Mouse (Mus musculus): ENCODE results near the gene Gm9046. TPM values are rescaled to one million over a fixed set of nuclear protein-coding genes. Genes with fewer than 3 reads are reported as not detected.
"Not testable (repeated sequence)": the region's sequence is repeated elsewhere in the genome, so short reads cannot be mapped to it uniquely, and the experiment has no call there.

Gene Gm9046
- total and polyA plus RNA-seq, 2 experiments from 2014 or later: not detected

DNA sequence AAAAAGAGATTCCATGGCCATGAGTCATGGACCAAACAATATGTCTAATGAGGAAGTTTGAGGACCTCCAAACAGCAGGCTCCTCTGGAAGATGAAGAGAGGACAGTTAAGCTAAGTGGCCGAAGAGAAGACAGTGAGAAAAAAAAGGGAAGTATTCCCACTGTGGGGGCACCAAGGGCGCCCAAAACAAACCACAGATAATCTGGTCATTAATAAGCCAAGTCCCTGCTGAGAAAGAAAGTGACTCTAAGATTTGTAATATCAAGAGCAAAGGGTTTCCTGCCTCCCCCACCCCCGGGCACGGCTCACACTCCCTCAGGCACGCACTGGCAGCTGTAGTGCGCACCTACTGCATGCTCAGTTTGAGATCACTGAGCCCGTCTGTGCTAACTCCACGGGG is 24.0 kb downstream of the Gm9046 start:
- H3K9ac ChIP-seq (replicated peaks; ENCODE audit: low read length, poor library complexity, severe bottlenecking): no peak overlapping the region
- H3K27ac ChIP-seq (ENCODE audit: low read depth, low read length): no peak overlapping the region
- H3K4me3 ChIP-seq (ENCODE audit: low read depth, low read length): no peak overlapping the region
- TF ChIP-seq CTCF (IDR thresholded peaks at IDR 0.05): no peak
- DNase-seq (ENCODE audit: low spot score): no peak
- H3K27me3 ChIP-seq (ENCODE audit: insufficient read depth, low read length): no peaks in the 10 kb centered on the region
- no peaks in the 10 kb centered on the region for H3K36me3 ChIP-seq (ENCODE audit: insufficient read depth, low read length)
- H3K4me2 ChIP-seq (ENCODE audit: low read depth, low read length, poor library complexity, severe bottlenecking): no peak overlapping the region
- 84% methylated on average over 8 of the region's 8 CpGs for WGBS
- H3K4me1 ChIP-seq (ENCODE audit: insufficient read depth, low read length): no peaks in the 10 kb centered on the region
- H3K9me3 ChIP-seq (ENCODE audit: low read length): no peaks in the 10 kb centered on the region
- ATAC-seq (ENCODE audit: low FRiP score): no peak

DNA sequence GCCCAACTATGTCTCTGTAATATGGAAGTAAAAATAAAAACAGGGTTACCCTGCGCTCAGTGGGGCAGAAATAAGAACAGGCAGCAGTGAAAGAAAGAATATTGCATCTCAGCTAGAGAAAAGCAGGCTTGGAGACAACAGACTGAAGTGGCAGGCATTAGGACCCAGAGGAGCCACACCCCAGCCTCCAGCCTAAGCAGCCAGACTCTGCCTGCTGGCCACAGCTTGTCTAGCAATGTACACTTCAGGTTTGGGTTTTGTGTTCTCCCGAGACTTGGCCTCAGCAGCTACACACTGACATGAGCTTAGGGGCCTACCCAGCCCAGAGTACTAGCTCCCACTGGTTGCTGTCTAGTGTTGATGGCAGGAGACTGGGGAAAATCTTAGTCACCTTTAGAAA is 40.9 kb downstream of the Gm9046 start:
- not testable (repeated sequence) for DNase-seq (ENCODE audit: low spot score); H3K4me2 ChIP-seq (ENCODE audit: low read depth, low read length, poor library complexity, severe bottlenecking); H3K36me3 ChIP-seq (ENCODE audit: insufficient read depth, low read length); H3K4me1 ChIP-seq (ENCODE audit: insufficient read depth, low read length); ATAC-seq (ENCODE audit: low FRiP score); H3K4me3 ChIP-seq (ENCODE audit: low read depth, low read length); H3K9ac ChIP-seq (replicated peaks; ENCODE audit: low read length, poor library complexity, severe bottlenecking); H3K9me3 ChIP-seq (ENCODE audit: low read length); H3K27me3 ChIP-seq (ENCODE audit: insufficient read depth, low read length); H3K27ac ChIP-seq (ENCODE audit: low read depth, low read length)
- 57% methylated on average over 2 of the region's 2 CpGs for WGBS

GRCm38 (mm10) chr10:118294938-118295337 is 48.1 kb downstream of the Gm9046 start, which contains the start of gene Iltifb:
Gene Iltifb, minus strand, starts transcription at chr10:118295038.
- H3K27me3 ChIP-seq (ENCODE audit: insufficient read depth, low read length): no peaks in the 10 kb centered on the region
- no peaks in the 10 kb centered on the region for H3K9me3 ChIP-seq (ENCODE audit: low read length)
- no peaks in the 10 kb centered on the region for H3K36me3 ChIP-seq (ENCODE audit: insufficient read depth, low read length)
- ATAC-seq (ENCODE audit: low FRiP score) (no peak), DNase-seq (ENCODE audit: low spot score) (no peak)
- no peak for TF ChIP-seq CTCF (IDR thresholded peaks at IDR 0.05)
- 96% methylated on average over 6 of the region's 6 CpGs for WGBS
- no peaks in the 10 kb centered on the region for H3K4me1 ChIP-seq (ENCODE audit: insufficient read depth, low read length)
- no peak within 1 kb of the TSS for H3K27ac ChIP-seq (ENCODE audit: low read depth, low read length)
- no peak within 1 kb of the TSS for H3K4me3 ChIP-seq (ENCODE audit: low read depth, low read length)
- H3K9ac ChIP-seq (replicated peaks; ENCODE audit: low read length, poor library complexity, severe bottlenecking): no peak within 1 kb of the TSS
- no peak within 1 kb of the TSS for H3K4me2 ChIP-seq (ENCODE audit: low read depth, low read length, poor library complexity, severe bottlenecking)

Other genes with a start within 250 kb of the Gm9046 start
- 22.7 and 32.9 TPM in 2 replicates for gene Mdm1, start 201.4 kb downstream of the Gm9046 start, total RNA-seq (2014; rRNA removed)
- 15.8 and 19.1 TPM in 2 replicates for gene Mdm1, start 201.4 kb downstream of the Gm9046 start, polyA plus RNA-seq (2015; fragmentation: Nextera tagmentation; extraction: Ambion mirVana)
- not detected in 2 replicates for gene Il22, start 138.3 kb downstream of the Gm9046 start, total RNA-seq (2014; rRNA removed)
- gene Il22, start 138.3 kb downstream of the Gm9046 start, polyA plus RNA-seq (2015; fragmentation: Nextera tagmentation; extraction: Ambion mirVana): 0.71 and 0.72 TPM in 2 replicates
- gene Gm32717, start 102.5 kb downstream of the Gm9046 start, total RNA-seq (2014; rRNA removed): 0.11 and 0.24 TPM in 2 replicates
- 0.20 TPM in 1 of 2 replicates, not detected in the other for gene Gm32717, start 102.5 kb downstream of the Gm9046 start, polyA plus RNA-seq (2015; fragmentation: Nextera tagmentation; extraction: Ambion mirVana)
- gene Gm32802, start 84.6 kb downstream of the Gm9046 start, total RNA-seq (2014; rRNA removed): 0.11 and 0.24 TPM in 2 replicates
- gene Gm32802, start 84.6 kb downstream of the Gm9046 start, polyA plus RNA-seq (2015; fragmentation: Nextera tagmentation; extraction: Ambion mirVana): 0.20 TPM in 1 of 2 replicates, not detected in the other
- 1.4 and 1.7 TPM in 2 replicates for gene Iltifb, start 48.2 kb downstream of the Gm9046 start, total RNA-seq (2014; rRNA removed)
- gene Iltifb, start 48.2 kb downstream of the Gm9046 start, polyA plus RNA-seq (2015; fragmentation: Nextera tagmentation; extraction: Ambion mirVana): 2.1 and 2.9 TPM in 2 replicates
- not detected in 2 replicates for gene Gm9040, start 16.3 kb downstream of the Gm9046 start, total RNA-seq (2014; rRNA removed)
- 0.06 TPM in 1 of 2 replicates, not detected in the other for gene Gm9040, start 16.3 kb downstream of the Gm9046 start, polyA plus RNA-seq (2015; fragmentation: Nextera tagmentation; extraction: Ambion mirVana)
- not detected in 2 replicates for gene Gm9044, start 10.8 kb downstream of the Gm9046 start, total RNA-seq (2014; rRNA removed)
- 0.06 TPM in 1 of 2 replicates, not detected in the other for gene Gm9044, start 10.8 kb downstream of the Gm9046 start, polyA plus RNA-seq (2015; fragmentation: Nextera tagmentation; extraction: Ambion mirVana)
- gene Gm9045, start 5.4 kb downstream of the Gm9046 start, total RNA-seq (2014; rRNA removed): not detected in 2 replicates
- gene Gm9045, start 5.4 kb downstream of the Gm9046 start, polyA plus RNA-seq (2015; fragmentation: Nextera tagmentation; extraction: Ambion mirVana): not detected in 2 replicates
- gene Gm9048, start 5.4 kb upstream of the Gm9046 start, total RNA-seq (2014; rRNA removed): not detected in 2 replicates
- gene Gm9048, start 5.4 kb upstream of the Gm9046 start, polyA plus RNA-seq (2015; fragmentation: Nextera tagmentation; extraction: Ambion mirVana): 0.13 TPM in 1 of 2 replicates, not detected in the other
- gene Gm9049, start 10.8 kb upstream of the Gm9046 start, total RNA-seq (2014; rRNA removed): not detected in 2 replicates
- not detected in 2 replicates for gene Gm9049, start 10.8 kb upstream of the Gm9046 start, polyA plus RNA-seq (2015; fragmentation: Nextera tagmentation; extraction: Ambion mirVana)
- gene Ifng, start 97.8 kb upstream of the Gm9046 start, total RNA-seq (2014; rRNA removed): not detected in 2 replicates
- gene Ifng, start 97.8 kb upstream of the Gm9046 start, polyA plus RNA-seq (2015; fragmentation: Nextera tagmentation; extraction: Ambion mirVana): not detected in 2 replicates